Mouse (Mus musculus): ENCODE measurements around the gene Gabrb1.
"Not testable (repeated sequence)": the region's sequence is repeated elsewhere in the genome, so short reads cannot be mapped to it uniquely, and the experiment has no call there.

The Gabrb1 gene

DNA sequence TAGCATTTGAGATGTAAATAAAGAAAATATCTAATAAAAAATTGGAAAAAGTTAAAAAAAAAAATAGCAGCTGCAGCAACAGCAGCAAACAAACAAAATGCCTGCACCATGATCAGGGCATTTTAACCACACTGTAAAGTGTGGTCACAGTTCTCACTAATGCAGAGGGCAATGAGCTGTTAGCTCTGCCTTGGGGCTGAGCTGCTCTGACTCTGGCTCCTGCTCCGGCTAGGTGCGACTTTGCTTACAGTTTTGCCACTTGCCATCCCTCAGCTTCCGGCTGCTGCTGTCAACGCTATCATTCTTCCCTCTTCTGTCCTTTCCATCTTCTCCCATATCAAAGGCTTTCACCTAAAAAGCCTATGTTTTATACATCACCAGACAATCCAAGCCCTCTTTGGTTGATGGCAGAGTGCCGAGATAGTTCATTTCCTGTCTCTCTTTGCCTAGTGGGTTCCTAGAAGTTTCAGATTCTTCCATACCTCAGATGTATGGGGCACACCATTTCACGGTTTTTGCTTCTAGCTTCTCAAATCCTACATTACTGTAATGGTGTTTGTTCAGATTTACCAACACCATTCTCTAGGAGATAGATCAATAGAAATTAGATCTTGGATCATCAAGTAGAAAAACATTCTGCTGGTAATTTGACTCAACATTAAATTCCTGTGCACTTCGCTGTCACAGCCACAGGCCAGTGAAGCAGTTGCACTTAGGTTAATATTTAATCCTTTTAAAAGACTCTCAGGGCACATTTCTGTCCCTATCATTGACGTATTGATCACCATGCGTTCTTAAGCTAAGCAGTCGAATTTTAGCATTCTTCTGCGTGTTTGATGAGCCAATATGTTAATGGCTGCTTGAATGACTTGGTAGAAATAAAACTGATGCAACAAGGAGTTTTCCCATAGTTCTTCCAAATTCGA is 385.6 kb downstream of the Gabrb1 start:
- DNase-seq = no peak

- no peak for DNase-seq
These were observed 388.3 kb downstream of the Gabrb1 start for GRCm38 (mm10) chr5:72046261-72046660.

DNA sequence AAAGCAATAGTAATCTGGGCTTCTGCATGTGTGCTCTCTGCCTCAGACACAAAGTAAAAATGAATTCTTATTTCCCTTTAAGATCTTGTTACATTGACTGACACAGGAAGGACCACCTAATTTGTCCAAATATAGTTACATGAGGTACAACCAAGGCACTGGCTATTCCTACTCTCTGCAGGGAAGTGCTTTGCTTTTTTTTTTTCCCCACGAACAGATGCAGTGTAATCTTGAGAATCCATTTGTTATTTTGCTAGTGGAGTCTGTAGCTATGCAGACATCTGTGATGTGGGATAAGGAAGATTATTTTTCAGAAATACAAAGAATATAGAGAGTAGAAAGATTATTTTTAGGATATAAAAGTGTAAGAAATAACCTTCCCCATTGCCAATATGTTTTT is 406.2 kb downstream of the Gabrb1 start:
- DNase-seq = no peak

GRCm38 (mm10) chr5:72068826-72069225 is 410.9 kb downstream of the Gabrb1 start:
- DNase-seq = no peak

- DNase-seq = not testable (repeated sequence)
These were observed 411.5 kb downstream of the Gabrb1 start for GRCm38 (mm10) chr5:72069398-72069797.

DNA sequence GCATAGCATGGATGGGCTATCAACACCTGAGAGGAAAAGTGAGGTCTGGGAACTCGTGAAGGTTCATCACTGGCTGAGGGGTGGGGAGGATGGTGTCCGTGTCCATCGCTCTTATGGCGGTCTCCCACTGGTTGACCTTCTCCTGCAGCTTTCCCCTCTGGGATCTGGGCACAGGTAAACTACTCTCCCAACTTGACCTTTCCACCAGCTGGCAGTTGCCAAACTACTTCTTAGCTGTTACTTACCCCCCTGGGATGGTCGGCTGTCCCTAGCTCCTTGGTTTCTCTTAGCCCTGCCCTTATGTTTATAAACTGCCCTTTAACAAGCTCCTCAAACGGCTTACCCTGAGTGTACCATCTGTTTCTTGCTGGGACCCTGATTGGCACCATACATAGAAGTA is 418.9 kb downstream of the Gabrb1 start:
- DNase-seq = no peak

- DNase-seq = no peak
These were observed 428.6 kb downstream of the Gabrb1 start for GRCm38 (mm10) chr5:72086518-72086917.

- no peak for DNase-seq
These were observed 436.7 kb downstream of the Gabrb1 start for GRCm38 (mm10) chr5:72094582-72094981.

- DNase-seq = no peak
These were observed 437.1 kb downstream of the Gabrb1 start for GRCm38 (mm10) chr5:72095015-72095414.

GRCm38 (mm10) chr5:72104274-72104921 is 446.5 kb downstream of the Gabrb1 start:
- DNase-seq = no peak

DNA sequence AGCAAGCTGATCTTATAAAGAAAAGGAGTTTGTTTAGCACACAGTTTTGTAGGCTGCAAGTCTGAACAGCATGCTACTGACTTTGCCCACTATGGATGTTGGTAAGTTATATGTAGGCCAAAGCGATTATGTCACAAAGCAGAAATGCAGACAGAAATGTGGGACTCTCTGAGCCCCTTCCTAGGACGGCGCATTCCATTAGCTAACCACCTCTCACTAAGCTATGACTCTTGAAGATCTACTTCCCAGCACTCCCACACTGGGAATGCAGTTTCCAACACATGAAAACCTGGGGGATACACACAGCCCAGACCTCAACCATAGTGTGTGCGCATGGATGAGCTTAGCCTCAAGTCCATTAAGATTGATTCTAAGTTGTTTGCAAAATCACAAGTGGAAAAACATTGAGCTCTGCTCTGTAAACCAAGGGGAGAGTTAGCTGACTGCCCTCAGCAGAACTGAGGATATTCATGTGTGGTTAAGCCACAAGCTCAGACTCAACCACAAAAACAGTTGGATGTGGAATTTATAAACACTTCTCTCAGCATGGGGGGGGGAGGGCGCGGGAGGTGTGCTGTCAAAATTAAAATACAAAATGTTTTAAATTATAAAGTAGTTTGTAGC is 464.6 kb downstream of the Gabrb1 start:
- DNase-seq = no peak

- DNase-seq = no peak
These were observed 468.8 kb downstream of the Gabrb1 start for GRCm38 (mm10) chr5:72126681-72127080.

GRCm38 (mm10) chr5:72133906-72134305 is 476.0 kb downstream of the Gabrb1 start:
- DNase-seq = no peak

DNA sequence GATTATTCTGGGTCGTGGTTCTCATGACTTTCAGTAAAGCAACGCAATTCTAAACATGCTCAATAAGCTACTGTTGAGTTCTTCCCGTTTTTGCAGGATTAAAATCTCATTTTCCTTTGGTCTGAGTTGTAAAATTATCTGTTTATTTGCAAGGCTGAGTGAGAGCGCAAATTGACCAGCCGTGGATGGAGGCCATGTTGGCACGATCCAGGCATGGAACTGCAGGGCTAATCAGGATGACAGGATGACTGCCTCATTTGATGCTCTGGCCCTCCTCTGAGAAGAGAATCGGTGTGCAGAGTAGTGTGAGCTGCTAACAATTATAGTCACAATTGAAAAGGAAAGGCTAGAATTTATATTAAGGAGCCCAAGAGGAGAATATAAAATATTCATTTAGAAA is 480.3 kb downstream of the Gabrb1 start:
- no peak for DNase-seq

GRCm38 (mm10) chr5:72139619-72140018 is 481.7 kb downstream of the Gabrb1 start:
- DNase-seq = no peak

DNA sequence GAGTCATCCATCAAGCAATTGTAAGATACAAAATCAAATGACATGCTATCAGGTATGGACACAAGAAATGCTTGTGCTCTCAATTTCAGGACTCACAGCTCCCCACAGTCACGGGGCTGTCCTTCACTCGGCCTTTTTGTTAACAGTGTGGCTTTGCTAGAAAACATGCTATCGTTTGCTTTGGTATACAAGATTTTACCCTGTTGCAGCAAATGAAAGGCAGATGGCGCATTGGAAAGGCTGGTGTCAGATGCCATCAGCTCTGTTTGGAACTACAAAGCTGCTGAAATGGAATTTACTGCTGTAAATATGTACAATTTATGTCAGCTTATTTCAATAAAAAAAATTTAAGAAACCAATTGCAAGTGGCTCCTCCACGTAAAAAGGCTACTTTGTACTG is 490.8 kb downstream of the Gabrb1 start:
- DNase-seq = no peak

DNA sequence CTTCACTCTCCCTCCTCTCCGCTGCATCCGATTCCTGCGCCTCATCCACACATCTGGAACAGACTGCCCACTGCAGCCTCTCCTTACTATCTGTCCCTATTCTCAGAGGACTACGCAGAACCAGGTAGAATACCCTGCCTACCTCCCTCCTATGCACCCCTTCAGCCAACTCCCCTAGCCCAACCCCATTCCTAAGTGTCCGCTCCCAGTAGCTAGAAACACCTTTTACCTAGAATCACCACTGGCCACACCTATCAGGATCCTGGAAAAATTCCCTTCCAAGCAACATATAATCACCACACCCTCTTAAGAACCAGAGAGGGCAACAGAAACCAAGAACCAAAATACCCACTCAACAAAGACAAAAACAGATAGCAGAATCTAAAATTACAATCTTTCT is 493.0 kb downstream of the Gabrb1 start:
- DNase-seq = no peak

- not testable (repeated sequence) for DNase-seq
These were observed 497.8 kb downstream of the Gabrb1 start for GRCm38 (mm10) chr5:72155686-72156085.

GRCm38 (mm10) chr5:72156598-72156997 is 498.7 kb downstream of the Gabrb1 start:
- no peak for DNase-seq

DNA sequence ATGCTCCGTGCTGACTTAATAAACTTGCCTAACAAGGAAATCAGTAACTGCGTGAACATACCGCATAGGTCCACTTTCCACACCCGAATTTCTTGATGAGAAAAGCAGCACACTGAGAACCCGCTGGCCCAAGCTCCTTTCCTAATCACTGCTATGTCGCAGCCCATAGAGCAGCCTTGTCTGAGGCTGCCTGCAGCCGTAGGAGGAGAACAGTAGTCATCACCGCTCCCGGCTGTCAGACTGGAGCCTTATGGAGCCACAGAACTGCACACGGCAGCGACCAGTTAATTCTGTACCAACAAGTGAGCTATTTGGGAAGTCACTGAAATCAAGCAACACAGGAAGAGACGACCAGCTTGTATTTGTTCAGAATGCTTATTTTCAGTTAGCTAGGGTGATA is 500.8 kb downstream of the Gabrb1 start:
- no peak for DNase-seq

- no peak for DNase-seq
These were observed 501.6 kb downstream of the Gabrb1 start for GRCm38 (mm10) chr5:72159537-72159936.

GRCm38 (mm10) chr5:72160781-72161485 is 503.0 kb downstream of the Gabrb1 start:
- DNase-seq = peak; percentile 20

- DNase-seq = peak; percentile 31
These were observed 504.9 kb downstream of the Gabrb1 start for GRCm38 (mm10) chr5:72162855-72163254.
